Mouse (Mus musculus) intestine, embryonic 14.5 days (tissue): Measurements from ENCODE around the gene Pdlim7. TPM values are rescaled to one million over a fixed set of nuclear protein-coding genes. Genes with fewer than 3 reads are reported as not detected.

Experiments used
- ATAC-seq: fragments of 200-750 bp; cut with Nextera tagmentation; replicated peaks from 2 replicates; pipeline ENCODE4 v1.8.0; 2017; ENCODE audit warnings: low read depth, moderate number of reproducible peaks, moderate TSS enrichment, moderate library complexity; ENCODE audit not compliant: low FRiP score, low TSS enrichment
- DNase-seq: peaks from one replicate; pipeline ENCODE4 v3.0.0-alpha.2; 2018; ENCODE audit warnings: low spot score
- H3K27ac ChIP-seq: fragments of 300-500 bp; sonication (generic); 2 replicates; pipeline ENCODE4 v1.5.1; 2014; ENCODE audit warnings: low read depth, mild to moderate bottlenecking, control low read depth
- H3K27me3 ChIP-seq: fragments of 300-500 bp; sonication (generic); replicated peaks from 2 replicates; pipeline ENCODE4 v1.6.1; 2014; ENCODE audit warnings: low read length, control low read depth; ENCODE audit not compliant: control insufficient read depth, insufficient read depth
- H3K36me3 ChIP-seq: fragments of 300-500 bp; sonication (generic); 2 replicates; pipeline ENCODE4 v1.6.1; 2014; ENCODE audit warnings: low read length, control low read depth; ENCODE audit not compliant: control insufficient read depth, insufficient read depth
- H3K4me1 ChIP-seq: fragments of 300-500 bp; sonication (generic); replicated peaks from 2 replicates; pipeline ENCODE4 v1.6.1; 2014; ENCODE audit warnings: low read length, control low read depth, mixed read lengths; ENCODE audit not compliant: control insufficient read depth, insufficient read depth
- H3K4me2 ChIP-seq: fragments of 300-500 bp; sonication (generic); 2 replicates; pipeline ENCODE4 v1.6.1; 2014; ENCODE audit warnings: low read length
- H3K4me3 ChIP-seq: fragments of 300-500 bp; sonication (generic); 2 replicates; pipeline ENCODE4 v1.5.1; 2014; ENCODE audit warnings: low read depth, low read length, control low read depth, mixed read lengths
- H3K9ac ChIP-seq: fragments of 300-500 bp; sonication (generic); 2 replicates; pipeline ENCODE4 v1.6.1; 2014; ENCODE audit warnings: mild to moderate bottlenecking, low read length
- H3K9me3 ChIP-seq: fragments of 300-500 bp; sonication (generic); 2 replicates; pipeline ENCODE4 v1.6.1; 2016; ENCODE audit warnings: low read length, control low read depth; ENCODE audit not compliant: control insufficient read depth
- WGBS: fragments of 180-500 bp; shearing (Covaris S2); extraction: QIAGEN DNeasy Blood & Tissue Kit; methylation state at CpG from one replicate; pipeline ENCODE4 v1.1.7; 2014; 5-methylcytosine and 5-hydroxymethylcytosine counted together
- microRNA-seq: library from miRNA; unstranded; fragments of <30 nt; microRNA quantifications from one replicate; pipeline ENCODE4, GENCODE M21; 2016
- polyA plus RNA-seq: library from polyadenylated mRNA; unstranded; fragments of >200 nt; fragmentation: Nextera tagmentation; extraction: Ambion mirVana; gene quantifications from 2 replicates; pipeline ENCODE4 v1.2.1, GENCODE M21; 2014

Pdlim7 gene
- polyA plus RNA-seq, 1 experiment from 2014 or later = 253 TPM

GRCm38 (mm10) chr13:55446483-55447105 is 66.9 kb downstream of the Pdlim7 start:
- Histone ChIP-seq H3K36me3 (peaks cover 30% of the 10 kb centered on the region), H3K4me3 (peak overlapping the region; percentile 87), H3K27me3 (no peaks in the 10 kb centered on the region), H3K4me1 (peaks cover 26% of the 10 kb centered on the region), H3K27ac (no peak overlapping the region), H3K9me3 (no peaks in the 10 kb centered on the region), H3K4me2 (peak overlapping the region; percentile 94), H3K9ac (peak overlapping the region; percentile 96; the same call in 1 of the 2 replicates)
- WGBS = 70% methylated on average over 6 of the region's 6 CpGs
- DNase-seq (no peak), ATAC-seq (no peak)

Small RNA genes within 50 kb of the gene (microRNA-seq; reads per million reads assigned to microRNA genes)
- gene Mir6943 = 0.42 reads per million
- gene Mir6944 = 22.1 reads per million, percentile 47 among the genes with 10 or more reads in this experiment
- 2.6 reads per million, percentile 27 among the genes with 10 or more reads in this experiment for gene Mir6945

Other genes starting within 250 kb of the Pdlim7 start
- 586 and 598 TPM in 2 replicates for gene Prelid1, start 193.2 kb downstream of the Pdlim7 start, polyA plus RNA-seq
- gene Rab24, start 191.7 kb downstream of the Pdlim7 start, polyA plus RNA-seq = 82.6 and 86.0 TPM in 2 replicates
- gene Mxd3, start 183.9 kb downstream of the Pdlim7 start, polyA plus RNA-seq = 30.1 and 30.2 TPM in 2 replicates
- gene Lman2, start 150.9 kb downstream of the Pdlim7 start, polyA plus RNA-seq = 99.9 and 104 TPM in 2 replicates
- gene Rgs14, start 143.9 kb downstream of the Pdlim7 start, polyA plus RNA-seq = 0.63 and 1.0 TPM in 2 replicates
- not detected in 2 replicates for gene Slc34a1, start 115.5 kb downstream of the Pdlim7 start, polyA plus RNA-seq
- gene Pfn3, start 98.4 kb downstream of the Pdlim7 start, polyA plus RNA-seq = not detected in 2 replicates
- 0.16 TPM in 1 of 2 replicates, not detected in the other for gene F12, start 86.9 kb downstream of the Pdlim7 start, polyA plus RNA-seq
- gene Grk6, start 68.6 kb downstream of the Pdlim7 start, polyA plus RNA-seq = 43.4 and 55.1 TPM in 2 replicates
- 0.55 and 0.70 TPM in 2 replicates for gene Prr7, start 49.4 kb downstream of the Pdlim7 start, polyA plus RNA-seq
- gene Dbn1, start 25.6 kb downstream of the Pdlim7 start, polyA plus RNA-seq = 120 and 134 TPM in 2 replicates
- 1.9 and 2.5 TPM in 2 replicates for gene Dok3, start 15.6 kb upstream of the Pdlim7 start, polyA plus RNA-seq
- 63.9 and 73.1 TPM in 2 replicates for gene Ddx41, start 23.0 kb upstream of the Pdlim7 start, polyA plus RNA-seq
- gene Fam193b, start 57.4 kb upstream of the Pdlim7 start, polyA plus RNA-seq = 28.8 and 33.6 TPM in 2 replicates
- gene Tmed9, start 60.1 kb upstream of the Pdlim7 start, polyA plus RNA-seq = 59.9 and 64.8 TPM in 2 replicates
- 12.6 and 17.4 TPM in 2 replicates for gene B4galt7, start 86.2 kb upstream of the Pdlim7 start, polyA plus RNA-seq
- gene Caml, start 109.3 kb upstream of the Pdlim7 start, polyA plus RNA-seq = 43.3 and 53.9 TPM in 2 replicates
- gene Ddx46, start 121.4 kb upstream of the Pdlim7 start, polyA plus RNA-seq = 40.9 and 44.1 TPM in 2 replicates
- gene B230219D22Rik, start 179.4 kb upstream of the Pdlim7 start, polyA plus RNA-seq = 66.2 and 66.4 TPM in 2 replicates
- gene Txndc15, start 201.0 kb upstream of the Pdlim7 start, polyA plus RNA-seq = 71.0 and 75.9 TPM in 2 replicates
- gene Pcbd2, start 213.7 kb upstream of the Pdlim7 start, polyA plus RNA-seq = 60.1 and 64.2 TPM in 2 replicates